Mouse (Mus musculus) testis, adult 2 months (tissue): ENCODE measurements around the gene Pygm. TPM values are rescaled to one million over a fixed set of nuclear protein-coding genes. Genes with fewer than 3 reads are reported as not detected.

Experiments used
- H3K27ac ChIP-seq: fragments of 200-500 bp; 2 replicates; pipeline ENCODE4 v1.5.1; 2012; ENCODE audit warnings: low read depth, low read length; ENCODE audit not compliant: control insufficient read depth, insufficient read depth
- H3K27me3 ChIP-seq: fragments of 200-500 bp; 2 replicates; pipeline ENCODE4 v1.6.1; 2012; ENCODE audit warnings: mild to moderate bottlenecking, low read length, moderate library complexity; ENCODE audit not compliant: control insufficient read depth, insufficient read depth
- H3K36me3 ChIP-seq: fragments of 200-500 bp; 2 replicates; pipeline ENCODE4 v1.6.1; 2012; ENCODE audit warnings: mild to moderate bottlenecking, low read length; ENCODE audit not compliant: control insufficient read depth, insufficient read depth
- H3K4me1 ChIP-seq: fragments of 200-500 bp; 2 replicates; pipeline ENCODE4 v1.6.1; 2012; ENCODE audit warnings: low read length; ENCODE audit not compliant: control insufficient read depth, insufficient read depth
- H3K4me3 ChIP-seq: fragments of 200-500 bp; 2 replicates; pipeline ENCODE4 v1.5.1; 2012; ENCODE audit warnings: low read depth, mild to moderate bottlenecking, low read length, moderate library complexity, mixed read lengths; ENCODE audit not compliant: control insufficient read depth
- CTCF ChIP-seq: fragments of 200-500 bp; IDR thresholded peaks from 2 replicates; pipeline ENCODE4 v1.5.1; 2012; ENCODE audit warnings: low read depth, mild to moderate bottlenecking, inconsistent platforms, low read length, moderate library complexity; ENCODE audit not compliant: control insufficient read depth, insufficient read depth, insufficient replicate concordance
- POLR2A ChIP-seq: fragments of 200-500 bp; IDR thresholded peaks from 2 replicates; pipeline ENCODE4 v1.6.1; 2012; ENCODE audit warnings: low read depth, mild to moderate bottlenecking, inconsistent platforms, low read length, moderate library complexity; ENCODE audit not compliant: control insufficient read depth
- polyA plus RNA-seq: library from polyadenylated mRNA; depleted of rRNA; stranded (reverse); fragments of >200 nt; gene quantifications from 2 replicates; pipeline ENCODE4 v1.2.3, GENCODE M21; 2012

Pygm gene
- polyA plus RNA-seq, 1 experiment = 6.9 TPM

- TF ChIP-seq POLR2A (no peak), CTCF (no peak)
- Histone ChIP-seq H3K36me3 (no peaks in the 10 kb centered on the region), H3K4me1 (peaks cover 6% of the 10 kb centered on the region), H3K4me3 (no peak overlapping the region), H3K27ac (no peak overlapping the region), H3K27me3 (no peaks in the 10 kb centered on the region)
Observed at GRCm38 (mm10) chr19:6416124-6416770, 32.0 kb downstream of the Pygm start.

GRCm38 (mm10) chr19:6416894-6417761 is 32.9 kb downstream of the Pygm start:
- no peak for TF ChIP-seq POLR2A
- no peak for TF ChIP-seq CTCF
- peaks cover 6% of the 10 kb centered on the region for H3K4me1 ChIP-seq
- no peak overlapping the region for H3K4me3 ChIP-seq
- no peaks in the 10 kb centered on the region for H3K27me3 ChIP-seq
- H3K36me3 ChIP-seq = no peaks in the 10 kb centered on the region
- no peak overlapping the region for H3K27ac ChIP-seq

- no peak for TF ChIP-seq POLR2A
- peak; percentile 84; the same call in 1 of the 2 replicates for TF ChIP-seq CTCF
- Histone ChIP-seq H3K27me3 (no peaks in the 10 kb centered on the region), H3K4me3 (peak within 1 kb of the TSS; percentile 75), H3K27ac (no peak within 1 kb of the TSS), H3K36me3 (no peaks in the 10 kb centered on the region), H3K4me1 (peaks cover 3% of the 10 kb centered on the region)
Observed at GRCm38 (mm10) chr19:6418233-6418879, 34.2 kb downstream of the Pygm start, which contains the start of gene Nrxn2. Gene Nrxn2 (plus strand): TSS chr19:6418731.

- H3K4me3 ChIP-seq = no peak overlapping the region
- H3K4me1 ChIP-seq = peaks cover 3% of the 10 kb centered on the region
- H3K36me3 ChIP-seq = no peaks in the 10 kb centered on the region
- H3K27me3 ChIP-seq = no peaks in the 10 kb centered on the region
- H3K27ac ChIP-seq = no peak overlapping the region
- TF ChIP-seq POLR2A (no peak), CTCF (no peak)
Observed at GRCm38 (mm10) chr19:6418984-6419692, 34.9 kb downstream of the Pygm start.

- peaks cover 3% of the 10 kb centered on the region for H3K4me1 ChIP-seq
- no peak overlapping the region for H3K4me3 ChIP-seq
Observed at GRCm38 (mm10) chr19:6419805-6420310, 35.7 kb downstream of the Pygm start.

GRCm38 (mm10) chr19:6420481-6421210 is 36.4 kb downstream of the Pygm start:
- Histone ChIP-seq H3K4me1 (peaks cover 3% of the 10 kb centered on the region), H3K27ac (no peak overlapping the region), H3K36me3 (no peaks in the 10 kb centered on the region), H3K27me3 (no peaks in the 10 kb centered on the region), H3K4me3 (no peak overlapping the region)
- no peak for TF ChIP-seq CTCF
- TF ChIP-seq POLR2A = no peak

More at GRCm38 (mm10) chr19:6419805-6420310, 35.7 kb downstream of the Pygm start:
- TF ChIP-seq POLR2A = no peak
- TF ChIP-seq CTCF = no peak
- no peaks in the 10 kb centered on the region for H3K36me3 ChIP-seq
- no peaks in the 10 kb centered on the region for H3K27me3 ChIP-seq
- H3K27ac ChIP-seq = no peak overlapping the region
